Mouse (Mus musculus) neutrophil, adult 5-6 weeks (primary cell): ENCODE measurements at regions not wholly inside any gene's neighbourhood (a gene's known extent, or its start where the extent isn't known, plus 50 kb on each side); places are given as distances from the start of the nearest gene placed in this dataset.

ENCODE experiments used
- ATAC-seq: fragments of 151-379, 151-347 bp; 2 replicates; pipeline ENCODE4 v1.8.0; 2017; ENCODE audit warnings: mild to moderate bottlenecking, moderate TSS enrichment; ENCODE audit not compliant: insufficient number of reproducible peaks, poor library complexity, low FRiP score, severe bottlenecking; ENCODE audit errors: extremely low read depth

DNA sequence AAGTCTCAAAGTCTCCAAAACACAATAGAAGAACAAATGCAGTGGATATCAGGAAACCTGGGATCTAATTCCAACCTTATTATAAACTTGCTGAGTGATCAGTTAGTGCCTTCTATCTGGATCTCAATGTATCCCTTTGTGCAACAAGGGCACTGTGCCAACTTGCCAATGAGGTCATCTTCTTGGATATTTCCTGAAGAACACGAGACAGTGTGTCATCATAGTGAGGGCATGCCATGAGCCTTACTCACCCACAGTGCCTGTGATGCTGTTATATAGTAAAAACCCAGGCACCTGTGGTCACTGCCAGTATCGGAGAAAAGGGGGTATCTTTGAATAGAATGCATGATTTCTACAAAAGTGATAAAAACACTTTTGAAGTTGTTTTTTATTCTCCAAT lies 60.2 kb upstream of the Cd34 start:
- ATAC-seq: no peak

DNA sequence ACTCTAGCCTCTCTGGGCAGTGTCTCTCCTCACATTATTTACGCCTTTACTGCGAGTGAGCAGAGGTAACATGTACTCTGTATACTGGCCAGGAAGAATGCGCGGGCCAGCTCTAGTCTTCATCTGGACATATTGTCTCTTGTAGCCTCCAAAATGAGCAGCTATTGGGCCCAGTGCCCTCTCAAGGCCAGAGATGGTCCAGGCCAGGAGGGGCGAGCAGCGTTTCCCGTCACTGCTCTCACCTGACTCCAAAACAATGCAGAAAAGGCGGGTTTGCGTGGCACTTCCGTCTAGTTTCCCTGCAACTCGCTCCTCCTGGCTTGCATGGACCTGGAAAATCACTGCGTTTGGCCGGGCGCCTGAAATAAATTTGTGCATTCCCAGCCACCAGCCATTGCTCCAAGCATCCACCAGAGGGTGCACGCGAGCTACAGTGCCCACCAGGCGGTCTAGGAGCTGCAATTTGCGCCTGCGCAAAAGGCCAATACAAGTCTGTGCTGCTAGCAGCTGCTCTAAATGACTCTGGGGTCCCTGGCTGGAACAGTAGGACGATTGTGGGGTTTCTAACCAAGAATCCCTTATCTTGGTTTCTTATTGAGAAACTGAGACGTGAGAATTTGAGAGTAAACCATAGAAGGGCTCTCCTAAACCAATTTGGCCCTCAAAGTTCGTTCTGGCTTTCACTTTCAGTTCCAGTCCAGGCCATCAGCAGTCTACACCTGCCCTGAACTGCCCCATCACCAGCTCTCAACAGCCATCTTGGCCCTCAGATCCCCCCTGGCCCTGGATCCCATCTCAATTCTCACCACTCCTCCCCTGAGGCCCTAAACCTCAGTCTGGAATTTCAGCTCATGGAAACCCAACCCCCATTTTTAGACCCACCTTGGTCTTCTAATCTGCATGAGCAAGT lies 59.0 kb upstream of the Cd34 start:
- peak; percentile 97 for ATAC-seq

DNA sequence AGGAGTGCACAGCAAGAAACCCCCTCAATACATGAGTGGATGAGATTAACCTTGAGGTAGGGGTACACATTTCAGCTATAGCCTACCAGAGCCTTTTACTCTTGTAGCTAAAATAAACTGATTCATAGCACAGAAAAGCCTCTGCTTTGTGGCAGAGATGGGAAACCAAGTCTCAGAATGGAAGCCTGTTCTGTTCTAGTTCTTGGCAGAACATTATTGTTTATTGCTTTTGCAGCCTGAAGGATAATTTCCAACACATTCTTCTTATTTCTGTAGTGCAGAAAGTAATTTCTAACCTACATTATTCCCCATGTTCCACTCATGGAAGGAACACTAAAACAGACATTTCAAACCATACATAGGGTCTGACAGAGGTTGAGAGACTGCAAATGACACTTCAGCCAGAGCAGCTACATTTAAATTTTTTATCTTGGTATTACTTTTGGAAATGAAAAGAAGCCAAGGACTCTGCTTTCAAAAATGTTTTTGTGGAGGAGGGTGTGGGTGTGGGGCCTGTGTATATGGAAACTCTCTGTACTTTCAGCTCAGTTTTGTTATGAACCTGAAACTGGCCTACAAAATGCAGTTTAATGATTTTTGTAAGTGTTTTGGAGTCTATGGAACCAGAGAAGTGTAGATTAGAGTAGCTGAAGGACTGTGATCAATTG lies 56.9 kb upstream of the Cd34 start:
- no peak for ATAC-seq

DNA sequence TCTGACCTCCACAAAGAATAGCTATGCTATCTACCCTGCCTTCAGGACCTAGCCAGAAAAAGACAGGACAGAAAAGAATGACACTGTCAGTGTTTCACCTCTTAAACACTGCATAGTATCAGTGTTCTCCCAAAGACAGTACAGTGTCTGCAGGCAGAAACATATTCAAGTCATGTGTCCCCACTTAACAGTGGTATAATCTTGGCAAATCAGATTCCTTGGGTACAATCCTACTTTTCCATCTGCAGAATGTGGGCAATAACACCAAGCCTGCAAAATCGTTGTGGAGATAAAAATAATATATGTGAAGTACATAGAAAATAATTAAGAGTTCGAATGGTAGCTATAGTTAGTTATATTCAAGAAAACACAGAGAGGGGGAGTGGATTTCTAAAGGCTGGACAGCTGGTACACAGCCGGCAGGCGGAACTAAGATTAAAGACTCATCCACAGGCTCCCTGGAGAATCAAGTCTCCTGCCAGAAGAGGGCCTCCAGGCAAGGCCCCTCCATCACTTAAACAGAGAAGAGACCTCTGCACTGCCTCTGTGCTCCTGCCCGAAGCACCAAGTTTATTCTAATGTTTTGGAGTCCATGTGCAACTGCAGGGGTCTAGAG lies 53.4 kb upstream of the Cd34 start:
- no peak for ATAC-seq

DNA sequence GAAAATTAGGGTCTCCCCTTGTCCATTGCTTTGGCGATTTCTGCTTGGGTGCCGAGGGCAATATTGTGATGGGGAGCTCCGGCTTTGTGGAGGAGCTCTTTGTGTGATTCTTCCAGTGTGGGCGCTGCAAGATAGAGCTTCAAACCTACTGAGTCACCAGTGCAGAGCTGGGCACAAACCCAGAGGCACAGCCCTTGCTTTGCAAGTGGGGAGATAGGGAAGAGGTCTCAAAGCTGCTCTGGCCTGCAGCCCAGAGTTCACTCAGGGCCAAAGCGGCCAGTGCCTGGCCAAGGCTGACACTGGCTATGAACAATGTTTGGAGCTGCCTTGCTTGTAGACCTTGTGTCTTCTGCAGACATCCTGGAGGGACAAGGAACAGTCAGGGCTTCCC lies 52.9 kb upstream of the Cd34 start:
- no peak for ATAC-seq
